Mouse (Mus musculus) Patski (cell line): ENCODE data around the gene Pcgf5. TPM values are rescaled to one million over a fixed set of nuclear protein-coding genes. Genes with fewer than 3 reads are reported as not detected.
"Not testable (repeated sequence)": the region's sequence is repeated elsewhere in the genome, so short reads cannot be mapped to it uniquely, and the experiment has no call there.

ENCODE experiments used
- ATAC-seq: fragments of 100-300 bp; one replicate; pipeline ENCODE4 v1.8.0; 2021
- CTCF ChIA-PET: fragments of 350-600 bp; sonication (Branson Sonifier 250); formaldehyde crosslinking; loops from one replicate; lab custom pipeline; 2022; ENCODE audit warnings: inconsistent platforms; lab: Charles Lee
- POLR2A ChIA-PET: fragments of 350-600 bp; sonication (Branson Sonifier 250); formaldehyde crosslinking; loops from one replicate; lab custom pipeline; 2022; ENCODE audit warnings: antibody characterized with exemption, inconsistent platforms; lab: Charles Lee
- DNase-seq: peaks from one replicate; pipeline ENCODE4 v3.0.0-alpha.2; 2011; ENCODE audit warnings: low read depth, low spot score
- H3K27me3 ChIP-seq: fragments of 371-371 bp; one replicate; pipeline ENCODE4 v1.5.1; 2021
- CTCF ChIP-seq: fragments of 100-300 bp; IDR thresholded peaks from one replicate; pipeline ENCODE4 v1.5.1; 2021
- in situ Hi-C: fragments of 300-500 bp; cut with MboI; formaldehyde crosslinking; loops from 3 replicates; pipeline ENCODE4 v1.11.1; 2018; ENCODE audit warnings: low pct_unique_long_range_greater_than_20kb, mixed read lengths
- polyA plus RNA-seq: library from polyadenylated mRNA; unstranded; gene quantifications from one replicate; pipeline ENCODE4 v1.2.3, GENCODE M21; 2021

The Pcgf5 gene
- polyA plus RNA-seq, 1 experiment from 2014 or later: 13.3 TPM

DNA sequence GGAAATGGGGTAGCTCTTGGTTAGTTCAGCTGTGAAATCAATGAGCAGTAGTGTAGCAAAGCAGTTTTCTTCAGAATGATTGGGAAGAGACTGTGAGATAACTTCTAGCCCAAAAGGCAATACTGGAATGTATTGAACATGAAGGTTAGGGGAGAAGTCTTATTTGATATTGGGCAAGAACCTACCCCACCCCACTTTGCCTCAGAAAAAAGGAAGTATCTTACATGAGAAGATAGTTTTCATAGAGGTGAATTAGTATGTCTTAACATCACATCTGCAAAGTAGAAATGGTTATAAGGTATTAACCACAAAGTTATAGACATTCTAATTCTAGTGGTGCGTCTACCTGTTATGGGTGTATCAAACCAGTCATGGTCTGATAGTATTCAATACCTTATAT lies 81.2 kb downstream of the Pcgf5 start:
- ATAC-seq (no peak), DNase-seq (no peak)
- TF ChIP-seq CTCF: no peak
- H3K27me3 ChIP-seq: no peaks in the 10 kb centered on the region
- POLR2A ChIA-PET: no interaction called here
- in situ Hi-C loops: no loop called here
- CTCF ChIA-PET: no interaction called here

DNA sequence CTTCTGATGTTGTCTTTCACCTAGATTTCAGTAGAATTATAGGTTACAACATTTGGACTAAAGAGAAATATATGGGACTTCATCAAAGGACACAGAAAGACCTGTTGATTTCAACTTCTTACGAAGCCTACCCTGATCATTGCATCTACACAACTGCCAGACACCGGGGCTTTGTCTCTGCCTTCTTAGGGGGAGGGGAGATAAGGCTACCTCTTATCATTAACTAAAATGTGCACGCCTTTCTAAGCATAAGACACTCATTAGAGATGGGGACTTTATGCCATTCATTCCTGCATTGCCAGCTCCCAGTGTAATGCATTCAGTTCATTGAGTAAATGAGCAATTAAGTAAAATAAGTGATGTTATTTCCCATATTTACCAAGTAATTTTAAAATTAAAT lies 85.1 kb downstream of the Pcgf5 start:
- no peak for TF ChIP-seq CTCF
- ATAC-seq (no peak), DNase-seq (no peak)
- ChIA-PET CTCF (interaction anchor here (0.9 kb wide), 1 partner anchor 10 kb away, joined by 3 read pairs; no protein-coding TSS in a partner anchor), POLR2A (interaction anchor here (1.3 kb wide), 1 partner anchor 349 kb away, joined by 3 read pairs; no protein-coding TSS in a partner anchor)
- in situ Hi-C loops: no loop called here
- H3K27me3 ChIP-seq: no peaks in the 10 kb centered on the region

DNA sequence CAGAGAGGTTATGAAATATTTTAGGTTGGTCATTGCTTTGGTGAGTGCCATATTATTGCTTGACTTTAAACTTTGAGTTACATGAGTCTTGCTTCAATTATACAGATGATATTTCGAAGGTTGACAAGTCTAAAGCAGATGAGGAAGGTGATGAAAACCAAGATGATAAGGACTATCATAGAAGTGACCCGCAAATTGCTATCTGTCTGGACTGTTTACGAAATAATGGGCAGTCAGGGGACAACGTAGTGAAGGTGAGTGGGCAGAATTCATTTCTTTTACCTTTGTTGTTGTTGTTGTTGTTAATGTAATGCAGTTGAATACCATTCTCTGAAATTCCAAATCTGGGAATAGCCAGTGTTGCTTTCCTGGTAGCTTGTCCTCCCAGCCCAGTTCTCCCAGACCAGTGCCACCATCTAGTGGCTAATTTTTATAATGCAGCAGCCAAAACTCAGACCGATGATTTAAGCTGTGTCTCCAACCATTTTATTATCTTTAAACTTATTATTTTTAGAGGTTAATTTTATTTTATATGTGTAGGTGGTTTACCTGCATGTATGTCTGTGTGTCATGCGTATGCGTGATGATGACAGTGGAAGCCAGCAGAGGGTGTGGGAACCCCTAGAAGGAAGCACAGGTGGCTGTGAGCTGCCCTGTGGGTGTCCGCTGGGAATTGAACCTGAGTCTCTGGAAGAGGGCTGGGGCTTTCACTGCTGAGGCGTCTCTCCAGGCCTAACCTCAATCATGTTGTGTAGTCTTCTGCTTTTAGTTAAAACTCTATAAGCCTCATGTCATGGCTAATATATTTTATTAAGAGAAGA lies 92.0 kb downstream of the Pcgf5 start:
- DNase-seq (no peak), ATAC-seq (no peak)
- ChIA-PET CTCF (interaction anchor here (0.6 to 3.1 kb wide), 17 partner anchors 15 to 352 kb away, joined by 3 to 21 read pairs (median 3); no protein-coding TSS in a partner anchor), POLR2A (no interaction called here)
- H3K27me3 ChIP-seq: no peaks in the 10 kb centered on the region
- in situ Hi-C loops: loop anchor here (5.0 kb wide), 2 partner anchors 258 to 333 kb away; no protein-coding TSS in a partner anchor
- peak; percentile 86 for TF ChIP-seq CTCF

DNA sequence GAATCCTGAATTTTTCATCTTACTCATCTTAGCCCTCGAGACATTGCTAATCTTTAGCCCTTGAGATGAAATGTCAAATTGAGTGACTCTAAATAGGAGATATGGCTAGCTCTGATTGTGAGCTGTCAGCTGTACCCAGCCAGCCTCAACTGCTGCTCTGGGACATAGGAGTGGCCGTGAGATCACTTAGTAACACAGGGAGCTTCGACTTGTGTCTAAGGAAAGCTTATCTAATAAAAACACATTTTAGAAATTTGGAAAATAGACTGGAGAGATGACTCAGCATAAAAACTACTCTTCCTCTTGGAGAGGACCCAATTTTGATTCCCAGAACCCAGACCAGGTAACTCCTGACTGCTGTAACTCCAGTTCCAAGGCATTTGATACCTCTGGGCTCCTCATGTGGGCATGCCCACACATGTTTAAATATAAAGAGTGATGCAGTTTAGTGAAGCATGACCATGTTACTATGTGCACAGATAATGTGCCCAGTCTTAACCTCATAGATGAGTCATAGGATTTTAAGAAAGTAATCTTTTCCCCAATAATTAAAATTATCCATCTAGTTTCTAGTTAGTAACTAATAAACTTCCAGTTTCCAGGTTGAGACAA lies 103.0 kb downstream of the Pcgf5 start:
- DNase-seq: no peak
- ChIA-PET POLR2A (no interaction called here), CTCF (no interaction called here)
- H3K27me3 ChIP-seq: no peaks in the 10 kb centered on the region
- no peak for TF ChIP-seq CTCF
- in situ Hi-C loops: no loop called here
- ATAC-seq: no peak

DNA sequence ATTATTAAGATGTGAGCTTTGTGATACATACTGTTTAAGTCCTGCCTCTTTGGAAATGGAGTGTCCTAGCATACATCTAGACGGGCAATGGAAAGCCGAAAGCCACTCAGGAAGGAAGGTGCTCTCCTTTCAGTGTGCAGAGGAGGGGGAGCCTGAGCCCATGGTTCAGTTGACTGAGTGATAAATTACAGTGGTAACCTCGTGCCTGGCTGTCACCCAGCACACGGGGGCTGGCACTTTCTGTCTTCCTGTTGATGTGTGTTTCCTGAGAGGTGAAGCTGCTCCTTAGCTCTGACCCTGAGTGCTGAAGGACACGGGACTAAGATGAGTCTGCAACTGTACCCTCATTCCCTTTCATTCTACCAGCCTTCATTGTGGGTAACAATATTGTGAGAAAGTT lies 103.6 kb downstream of the Pcgf5 start:
- DNase-seq (no peak), ATAC-seq (no peak)
- H3K27me3 ChIP-seq: no peaks in the 10 kb centered on the region
- in situ Hi-C loops: no loop called here
- no peak for TF ChIP-seq CTCF
- ChIA-PET POLR2A (interaction anchor here (0.7 kb wide), 1 partner anchor 59 kb away, joined by 3 read pairs; no protein-coding TSS in a partner anchor), CTCF (interaction anchor here (0.5 kb wide), 1 partner anchor 1750 kb away, joined by 3 read pairs; no protein-coding TSS in a partner anchor)

DNA sequence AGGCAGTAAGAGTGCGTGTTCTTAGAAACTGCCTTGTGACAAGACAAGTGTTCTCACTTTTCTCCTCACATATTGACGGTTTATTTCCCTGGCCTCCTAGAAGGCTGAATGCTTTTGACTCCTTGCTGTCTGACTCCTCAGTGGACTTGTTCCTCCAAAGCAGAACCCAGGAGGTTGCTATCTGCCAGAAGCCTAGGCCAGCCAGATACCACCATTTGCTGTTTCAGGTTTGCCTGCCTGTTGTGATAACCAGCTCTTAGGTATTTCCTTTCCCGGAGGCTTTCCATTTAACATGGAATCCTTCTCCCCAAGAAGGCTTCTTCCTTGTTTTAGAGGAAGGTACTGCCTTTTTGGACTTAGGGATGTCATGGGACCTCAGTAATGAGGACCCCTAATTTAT lies 104.1 kb downstream of the Pcgf5 start:
- ATAC-seq, H3K27me3 ChIP-seq, in situ Hi-C loops, DNase-seq: not testable (repeated sequence)
- ChIA-PET POLR2A (interaction anchor here (0.7 kb wide), 1 partner anchor 59 kb away, joined by 3 read pairs; no protein-coding TSS in a partner anchor), CTCF (interaction anchor here (0.5 kb wide), 1 partner anchor 1751 kb away, joined by 3 read pairs; no protein-coding TSS in a partner anchor)

DNA sequence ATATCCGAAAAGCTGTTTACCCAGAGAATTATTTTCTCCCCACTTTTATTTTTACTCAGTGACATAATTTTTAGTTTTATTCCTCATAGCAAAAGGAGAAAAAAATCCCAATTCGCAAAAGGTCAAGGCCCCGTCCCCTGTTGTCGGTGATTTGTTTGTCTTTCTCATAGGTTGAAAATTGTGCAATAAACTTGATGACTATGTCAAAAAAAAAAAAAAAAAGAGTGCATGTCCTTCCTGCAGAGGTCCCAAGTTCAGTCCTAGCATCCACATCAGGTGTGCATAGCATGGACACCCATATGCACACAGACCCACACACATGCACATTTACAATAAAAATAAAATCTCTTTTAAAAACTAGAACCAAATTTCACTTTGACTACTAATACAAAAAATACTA lies 105.3 kb downstream of the Pcgf5 start:
- CTCF ChIA-PET: interaction anchor here (1.2 to 1.3 kb wide), 2 partner anchors 20 to 365 kb away, joined by 3 to 4 read pairs; no protein-coding TSS in a partner anchor
- in situ Hi-C loops: no loop called here
- no peak for TF ChIP-seq CTCF
- ATAC-seq (no peak), DNase-seq (no peak)
- POLR2A ChIA-PET: no interaction called here
- no peaks in the 10 kb centered on the region for H3K27me3 ChIP-seq

DNA sequence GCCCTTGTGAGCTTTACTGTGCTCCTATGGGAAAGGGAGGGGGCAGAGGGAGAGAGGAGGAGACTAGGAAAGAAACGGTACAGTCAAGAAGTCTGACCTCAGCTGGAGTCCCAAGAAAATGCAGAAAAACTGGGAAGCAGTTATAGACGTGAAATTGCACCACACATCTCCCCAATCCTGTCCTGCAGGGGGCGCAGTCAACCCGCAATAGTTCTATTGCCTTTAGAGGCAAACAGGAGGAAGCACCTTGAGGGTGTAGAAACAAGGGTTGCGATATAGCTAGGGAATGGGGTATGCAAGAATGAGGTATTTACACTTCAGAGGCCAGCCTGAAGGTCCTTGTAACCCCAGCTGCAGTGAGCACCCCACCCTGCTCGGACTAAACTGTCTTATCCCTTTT lies 122.0 kb downstream of the Pcgf5 start:
- CTCF ChIA-PET: interaction anchor here (1.1 to 1.9 kb wide), 5 partner anchors 12 to 89 kb away, joined by 3 to 7 read pairs (median 4); no protein-coding TSS in a partner anchor
- H3K27me3 ChIP-seq: peaks cover 9% of the 10 kb centered on the region
- POLR2A ChIA-PET: no interaction called here
- in situ Hi-C loops: no loop called here
- ATAC-seq (peak; percentile 47), DNase-seq (no peak)
- TF ChIP-seq CTCF: peak; percentile 88

DNA sequence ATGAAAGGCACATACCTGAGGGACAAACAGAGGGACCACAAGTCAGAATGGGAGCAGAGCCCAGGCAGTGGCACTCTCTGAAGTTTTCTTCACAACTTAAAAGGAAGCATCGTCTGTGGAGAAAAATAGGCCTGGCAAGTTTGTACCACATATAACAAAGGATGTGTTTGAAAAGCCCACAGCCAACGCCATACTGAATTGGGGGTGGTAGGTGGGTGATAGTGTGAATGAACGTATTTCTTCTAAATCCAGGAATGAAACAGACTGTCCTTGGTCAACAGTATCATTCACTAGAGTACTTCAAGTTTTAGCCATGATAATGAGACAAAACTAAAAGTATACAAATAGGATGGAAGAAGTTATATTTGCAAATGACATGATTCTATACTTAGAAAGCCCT lies 123.2 kb downstream of the Pcgf5 start:
- DNase-seq: no peak
- ATAC-seq: no peak
- in situ Hi-C loops: no loop called here
- ChIA-PET CTCF (interaction anchor here (1.4 to 1.9 kb wide), 4 partner anchors 17 to 87 kb away, joined by 4 to 7 read pairs (median 4); no protein-coding TSS in a partner anchor), POLR2A (no interaction called here)
- peaks cover 12% of the 10 kb centered on the region for H3K27me3 ChIP-seq
- no peak for TF ChIP-seq CTCF

DNA sequence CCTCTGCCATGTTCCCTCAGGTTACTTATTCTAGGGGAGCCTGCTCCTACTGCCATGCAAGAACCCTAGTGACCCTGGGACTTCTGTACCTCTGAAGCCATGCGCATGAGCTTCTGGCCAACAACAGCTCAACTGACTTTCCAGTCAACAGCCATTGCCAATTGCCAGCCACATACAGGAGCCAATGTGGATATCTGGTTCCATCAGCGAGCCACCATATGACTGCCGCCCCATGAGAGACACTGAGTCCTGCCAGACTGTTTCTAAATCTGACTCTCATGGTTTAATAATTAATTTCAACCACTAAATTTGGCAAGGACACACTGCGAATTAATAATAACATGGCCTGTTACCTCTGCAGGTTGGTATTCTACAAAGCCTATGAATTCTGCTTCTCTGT lies 128.5 kb downstream of the Pcgf5 start:
- DNase-seq (peak; percentile 10), ATAC-seq (no peak)
- CTCF ChIA-PET: no interaction called here
- POLR2A ChIA-PET: no interaction called here
- in situ Hi-C loops: no loop called here
- TF ChIP-seq CTCF: no peak
- H3K27me3 ChIP-seq: peaks cover 9% of the 10 kb centered on the region
